Mouse (Mus musculus) kidney, adult 18-20 months (tissue): Measurements from ENCODE around the gene Hivep3.

ENCODE experiments used
- DNase-seq: peaks from one replicate; pipeline ENCODE4 v3.0.0; 2021

The Hivep3 gene

GRCm38 (mm10) chr4:120120276-120120675 is 386.7 kb downstream of the Hivep3 start:
- DNase-seq, result peak; percentile 70

DNA sequence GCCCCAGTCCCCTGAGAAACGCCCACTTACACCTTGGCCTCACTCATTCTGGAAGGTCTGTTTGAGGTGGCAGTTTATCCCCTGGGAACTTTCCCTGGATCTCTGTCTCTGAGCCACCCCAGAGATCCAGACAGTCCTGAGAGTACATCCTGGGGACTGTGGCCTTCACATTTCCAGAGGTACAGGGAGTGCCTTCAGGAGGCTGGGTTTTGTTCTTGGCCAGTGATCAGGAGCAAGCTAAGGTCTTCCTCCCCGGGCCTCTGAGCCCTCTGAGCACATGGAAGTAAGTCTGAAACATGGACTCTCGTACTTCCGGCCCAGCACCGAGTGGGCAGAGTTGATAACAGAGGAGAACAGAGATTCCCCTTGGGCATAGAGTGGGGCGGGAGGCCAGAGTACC is 391.1 kb downstream of the Hivep3 start:
- DNase-seq, result no peak

- no peak for DNase-seq
Observed at GRCm38 (mm10) chr4:120126047-120126446, 392.5 kb downstream of the Hivep3 start.

DNA sequence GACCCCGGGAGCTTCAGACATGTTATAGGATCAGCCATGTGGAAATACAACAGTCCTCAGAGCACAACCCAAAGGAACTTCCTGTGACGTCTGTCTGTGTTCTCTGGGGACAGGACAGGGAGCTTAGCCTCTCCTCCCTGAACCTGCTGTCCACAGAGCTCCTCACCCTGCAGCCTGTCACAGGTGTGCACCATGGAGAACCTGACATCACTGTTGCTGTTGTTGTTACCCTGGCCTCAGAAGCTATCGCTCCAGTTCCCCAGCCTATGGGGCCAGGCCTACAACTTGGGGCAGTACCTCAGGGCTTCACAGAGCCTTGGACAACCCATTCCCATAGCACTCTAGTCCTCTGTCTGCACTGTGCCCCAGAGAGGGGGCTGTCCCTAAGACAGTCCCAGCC is 393.7 kb downstream of the Hivep3 start:
- no peak for DNase-seq

DNA sequence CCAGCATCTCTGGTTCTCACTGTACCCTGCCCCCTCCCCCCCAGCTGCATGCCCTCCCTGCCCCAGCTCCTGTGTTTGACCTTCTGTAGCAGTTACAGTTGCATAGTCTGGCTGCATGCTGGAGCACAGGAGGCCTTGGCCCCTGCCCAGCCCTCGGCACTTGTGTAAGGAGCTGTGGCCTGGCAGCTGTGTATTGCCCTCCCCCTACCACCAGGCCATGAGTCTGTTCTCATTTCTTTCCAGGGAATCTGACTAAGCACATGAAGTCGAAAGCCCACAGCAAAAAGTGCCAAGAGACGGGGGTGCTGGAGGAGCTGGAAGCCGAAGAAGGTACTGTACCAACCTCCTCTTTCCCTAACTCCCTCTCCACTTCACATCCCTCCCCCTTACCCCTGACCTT is 394.4 kb downstream of the Hivep3 start:
- DNase-seq, result no peak

- peak; percentile 45 for DNase-seq
Observed at GRCm38 (mm10) chr4:120129233-120129885, 395.8 kb downstream of the Hivep3 start.

GRCm38 (mm10) chr4:120130926-120131325 is 397.3 kb downstream of the Hivep3 start:
- no peak for DNase-seq

- peak; percentile 60 for DNase-seq
Observed at GRCm38 (mm10) chr4:120131441-120132220, 398.0 kb downstream of the Hivep3 start.

GRCm38 (mm10) chr4:120134223-120134622 is 400.6 kb downstream of the Hivep3 start:
- DNase-seq, result no peak

DNA sequence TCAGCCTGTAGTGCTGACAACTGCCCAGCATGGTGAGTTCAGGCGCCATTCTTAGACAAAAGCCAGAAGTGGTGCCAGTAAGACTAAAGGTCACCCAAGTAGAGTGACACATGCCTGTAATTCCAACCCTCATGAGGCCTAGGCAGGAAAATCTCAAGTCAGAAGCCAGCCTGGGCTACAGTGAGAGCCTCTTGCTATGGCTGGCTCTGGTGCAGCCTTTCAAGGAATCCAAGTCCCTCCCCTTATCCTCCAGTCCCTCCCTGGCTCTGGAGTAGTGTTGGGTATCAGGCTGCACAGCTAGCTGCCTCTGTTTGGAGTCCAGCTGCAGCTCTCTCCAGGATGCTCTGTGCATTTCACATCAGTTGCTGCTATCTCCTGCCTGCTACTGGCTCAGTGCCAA is 408.2 kb downstream of the Hivep3 start:
- DNase-seq, result no peak

DNA sequence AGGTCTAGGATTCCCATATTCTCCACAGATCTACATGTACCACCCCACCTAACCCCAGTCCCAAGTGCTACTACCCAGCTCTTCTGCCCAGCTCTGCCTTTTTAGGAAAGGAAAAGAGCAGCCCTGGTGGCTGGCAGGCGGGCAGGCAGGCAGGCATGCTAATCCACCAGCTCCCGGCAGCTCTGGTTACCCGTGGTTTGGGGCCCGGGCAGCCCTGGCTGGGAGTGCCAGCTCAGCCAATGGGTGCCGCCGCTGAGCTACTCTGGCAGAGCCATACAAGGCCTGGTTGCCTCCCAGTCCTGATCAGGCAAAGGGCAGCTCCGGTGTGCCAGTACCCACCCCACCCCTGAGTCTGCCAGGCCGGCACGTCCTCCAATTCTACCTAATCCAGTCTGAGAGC is 409.3 kb downstream of the Hivep3 start:
- no peak for DNase-seq

GRCm38 (mm10) chr4:120144343-120144742 is 410.8 kb downstream of the Hivep3 start:
- no peak for DNase-seq

- DNase-seq, result no peak
Observed at GRCm38 (mm10) chr4:120145931-120146330, 412.3 kb downstream of the Hivep3 start.

GRCm38 (mm10) chr4:120148291-120149141 is 414.9 kb downstream of the Hivep3 start:
- DNase-seq, result peak; percentile 56

DNA sequence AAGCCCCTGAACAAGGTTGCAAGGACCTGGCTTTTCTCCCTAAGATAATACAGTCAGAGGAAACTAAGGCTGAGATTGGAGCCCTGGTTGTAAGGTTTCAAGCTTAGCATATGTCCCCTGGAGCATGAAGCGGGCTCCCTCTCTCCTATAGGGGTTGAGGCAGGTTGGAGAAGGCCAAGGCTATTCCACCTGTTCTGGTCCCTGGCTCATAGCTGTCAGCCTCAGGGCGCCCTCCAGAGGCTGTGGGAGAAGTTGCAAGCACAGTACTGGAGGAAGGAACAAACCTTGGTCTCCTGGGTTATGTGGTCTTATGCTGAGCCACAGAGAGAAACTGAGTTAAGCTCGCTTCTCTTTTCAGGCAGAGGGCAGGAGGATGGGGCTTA is 415.5 kb downstream of the Hivep3 start:
- DNase-seq, result no peak

- DNase-seq, result no peak
Observed at GRCm38 (mm10) chr4:120150345-120150920, 416.8 kb downstream of the Hivep3 start.

DNA sequence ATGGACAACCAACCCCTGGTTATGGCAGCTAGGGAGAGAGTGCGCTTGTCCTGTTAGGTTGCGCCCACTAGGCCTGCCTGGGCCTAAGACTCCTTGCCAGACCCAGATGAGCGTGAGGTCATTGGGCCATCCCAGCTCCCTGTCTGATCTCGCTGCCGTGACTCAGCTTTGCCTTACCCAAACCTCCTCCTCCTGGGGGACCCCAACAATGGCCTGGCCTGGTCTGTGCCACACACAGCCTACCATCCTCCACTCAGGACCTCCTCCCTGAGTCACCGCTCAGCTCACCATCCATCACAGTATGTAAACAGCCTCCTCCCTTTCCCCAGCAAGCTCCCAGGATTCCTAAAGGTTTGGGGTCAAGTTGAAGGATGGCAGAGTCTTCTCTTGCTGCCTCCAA is 418.3 kb downstream of the Hivep3 start:
- DNase-seq, result no peak

- no peak for DNase-seq
Observed at GRCm38 (mm10) chr4:120152648-120153047, 419.1 kb downstream of the Hivep3 start.

DNA sequence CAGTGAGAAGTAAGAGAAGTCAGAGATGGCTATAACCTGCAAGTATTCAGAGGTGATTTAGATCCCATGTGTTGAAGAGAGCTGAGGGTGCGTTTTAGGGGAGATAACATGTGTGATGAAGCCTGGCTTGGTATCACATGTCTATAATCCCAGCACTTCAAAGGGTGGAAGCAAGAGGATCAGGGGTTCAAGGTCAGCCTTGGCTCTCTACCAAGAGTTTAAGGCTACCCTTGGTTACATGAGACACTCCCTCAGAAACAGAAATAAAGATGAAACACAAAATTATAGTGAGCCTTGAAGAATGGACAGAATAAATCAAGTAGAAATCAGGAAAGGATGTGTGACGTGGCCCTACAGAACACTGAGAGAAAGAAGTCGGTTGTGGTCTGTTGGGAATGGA is 420.2 kb downstream of the Hivep3 start:
- no peak for DNase-seq

GRCm38 (mm10) chr4:120158714-120159310 is 425.2 kb downstream of the Hivep3 start:
- no peak for DNase-seq

DNA sequence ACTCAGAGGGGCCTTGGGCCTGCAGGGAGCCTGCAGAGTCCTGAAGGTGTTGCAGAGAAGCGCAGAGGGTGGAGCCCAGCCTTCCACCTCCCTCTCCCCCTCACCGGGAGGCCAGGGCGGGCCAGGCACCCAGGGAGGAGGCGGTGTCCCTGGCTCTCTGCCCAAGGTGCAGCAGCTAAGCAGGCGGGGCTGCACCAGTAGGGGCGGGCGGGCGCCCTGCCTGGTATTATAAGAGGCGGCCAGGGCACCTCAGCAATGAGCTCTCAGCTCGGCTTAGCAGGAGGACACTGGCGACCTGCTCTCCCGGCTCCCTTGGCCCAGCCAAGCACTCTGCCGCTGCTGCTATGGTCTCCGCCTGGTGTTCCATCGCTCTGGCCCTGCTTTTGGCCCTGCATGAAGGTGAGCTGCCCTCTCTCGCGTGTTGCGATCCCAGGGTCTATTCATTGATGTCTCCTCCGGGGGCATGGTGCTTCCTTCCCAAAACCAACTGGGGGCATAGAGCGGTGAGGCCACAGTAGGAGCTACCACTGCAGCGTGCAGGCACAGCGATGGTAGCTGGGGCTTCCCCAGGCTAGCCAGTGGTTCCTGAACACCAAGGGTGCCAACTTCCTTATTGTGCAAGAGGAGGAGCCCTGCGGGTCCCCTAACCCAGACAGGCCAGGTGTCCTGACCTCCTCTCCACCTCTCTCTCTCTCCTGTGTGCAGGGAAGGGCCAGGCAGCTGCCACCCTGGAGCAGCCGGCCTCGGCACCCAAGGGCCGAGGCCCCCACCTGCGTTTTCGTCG is 427.8 kb downstream of the Hivep3 start, which contains the start of gene Edn2:
Gene Edn2, plus strand, starts transcription at position 41 of the 784 bp plus-strand sequence.
- peak; percentile 89 for DNase-seq

DNA sequence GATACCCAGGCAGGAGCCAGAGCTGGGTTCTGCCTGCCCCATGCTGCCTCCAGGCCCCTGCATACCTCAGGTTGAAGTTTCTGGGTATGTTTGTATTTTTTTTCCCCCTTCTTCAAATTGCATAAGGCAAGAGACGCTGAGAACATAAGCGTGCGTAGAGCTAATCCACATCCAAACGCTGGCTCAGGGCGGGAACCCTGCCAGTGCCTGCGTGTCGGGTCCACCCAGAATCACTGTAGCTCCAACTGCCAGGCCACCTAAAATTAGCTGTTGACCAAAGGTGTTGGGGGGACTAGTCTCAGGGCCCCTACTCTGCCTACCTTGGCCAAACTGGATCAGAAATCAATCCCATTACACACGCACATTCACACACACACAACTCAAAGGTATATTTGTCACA is 429.0 kb downstream of the Hivep3 start:
- no peak for DNase-seq
